Mouse (Mus musculus): ENCODE results near the gene Morn5. TPM values are rescaled to one million over a fixed set of nuclear protein-coding genes. Genes with fewer than 3 reads are reported as not detected.

The Morn5 gene
- total RNA-seq, 2 experiments from 2014 or later, result 1.4 to 3.2 TPM

DNA sequence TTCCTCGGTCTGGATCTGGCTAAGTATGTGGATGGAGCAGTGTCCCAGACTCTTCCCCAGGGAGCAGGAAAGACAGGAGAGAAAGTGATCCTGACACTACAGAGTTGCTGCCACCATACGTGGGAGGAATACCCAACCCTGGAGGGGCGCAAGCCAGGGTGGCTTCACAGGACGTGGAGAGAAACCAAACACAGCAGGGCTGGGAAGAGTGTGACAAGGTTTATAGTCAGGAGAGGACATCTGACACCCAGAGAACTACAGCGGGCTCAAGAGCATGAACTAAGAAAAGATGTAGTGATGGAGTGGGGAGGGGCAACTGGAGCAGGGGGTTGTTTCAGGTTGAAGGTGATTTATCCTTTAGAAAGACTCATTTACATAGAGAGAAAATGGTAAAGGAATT lies 12.2 kb downstream of the Morn5 start:
- DNase-seq, result no peak
- intact Hi-C loops (cut with DNase I), result no loop called here

DNA sequence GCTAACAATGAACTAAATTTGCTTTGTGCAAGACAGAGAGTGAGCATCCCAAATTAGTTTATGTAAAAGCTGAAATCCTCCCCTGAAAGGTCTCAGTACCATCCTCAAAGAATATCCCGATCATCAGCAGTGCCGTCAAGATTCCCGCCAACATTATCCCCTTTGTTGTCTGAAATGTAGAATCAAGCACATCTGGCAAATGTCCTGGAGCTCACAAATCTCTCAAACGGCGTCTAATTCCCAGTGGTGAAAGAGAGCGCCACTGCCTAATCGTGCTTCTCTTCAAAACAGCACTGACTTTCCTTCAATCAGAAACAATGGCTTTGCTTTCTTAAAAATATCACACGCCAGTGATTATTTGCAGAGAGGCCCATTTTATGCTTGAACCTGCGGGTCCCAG lies 17.9 kb downstream of the Morn5 start:
- intact Hi-C loops (cut with DNase I), result no loop called here
- no peak for DNase-seq

DNA sequence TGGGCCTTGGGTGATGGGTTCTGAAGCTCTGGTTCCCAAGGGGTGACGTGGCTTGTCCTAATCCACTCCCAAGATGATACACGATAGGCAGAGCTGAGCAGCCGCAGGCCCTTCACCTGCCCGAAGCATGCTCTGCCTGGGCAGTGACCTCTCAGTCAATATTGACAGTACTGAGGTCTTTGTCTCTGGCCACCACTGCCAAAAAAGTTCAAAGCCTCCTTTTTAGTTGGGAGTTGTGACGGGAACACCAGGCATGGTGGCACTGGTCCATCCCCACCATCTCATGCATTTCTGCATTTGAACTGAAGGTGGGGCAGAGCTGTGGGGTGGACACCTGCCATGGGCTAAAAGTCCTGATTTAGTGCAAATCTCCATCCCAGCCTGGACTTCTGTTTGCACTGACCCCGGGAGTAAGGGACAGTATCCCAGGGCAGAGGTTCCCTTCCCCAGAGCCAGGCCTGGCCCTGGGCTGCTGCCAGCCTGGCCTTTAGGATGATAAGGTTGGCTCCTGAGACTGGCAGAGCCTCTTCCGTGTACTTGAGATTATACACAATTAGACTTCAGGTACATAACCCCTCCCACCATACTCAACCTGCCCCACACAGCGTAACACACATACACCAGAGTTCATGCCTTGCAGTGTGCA lies 22.5 kb downstream of the Morn5 start:
- no peak for DNase-seq
- intact Hi-C loops (cut with DNase I), result no loop called here

DNA sequence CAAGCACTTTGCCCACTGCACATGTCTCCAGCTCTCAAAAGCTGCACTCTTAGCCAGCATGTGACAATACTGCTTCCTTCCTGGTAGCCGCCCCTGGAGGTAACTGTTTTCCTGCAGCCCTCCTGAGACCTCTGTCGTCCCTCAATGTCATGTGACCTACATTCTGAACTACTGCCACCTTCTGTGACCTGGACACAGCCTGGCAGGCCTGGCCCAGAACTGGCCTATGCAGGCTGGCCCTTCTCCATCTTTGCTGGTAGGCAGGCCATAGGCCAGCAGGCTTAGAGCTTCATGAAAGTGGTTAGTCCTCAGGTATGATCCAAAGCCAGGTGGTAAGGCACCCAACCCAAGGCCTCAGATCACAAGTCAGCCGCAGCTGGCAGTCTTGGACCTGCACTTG lies 24.5 kb downstream of the Morn5 start:
- no peak for DNase-seq
- intact Hi-C loops (cut with DNase I), result no loop called here

DNA sequence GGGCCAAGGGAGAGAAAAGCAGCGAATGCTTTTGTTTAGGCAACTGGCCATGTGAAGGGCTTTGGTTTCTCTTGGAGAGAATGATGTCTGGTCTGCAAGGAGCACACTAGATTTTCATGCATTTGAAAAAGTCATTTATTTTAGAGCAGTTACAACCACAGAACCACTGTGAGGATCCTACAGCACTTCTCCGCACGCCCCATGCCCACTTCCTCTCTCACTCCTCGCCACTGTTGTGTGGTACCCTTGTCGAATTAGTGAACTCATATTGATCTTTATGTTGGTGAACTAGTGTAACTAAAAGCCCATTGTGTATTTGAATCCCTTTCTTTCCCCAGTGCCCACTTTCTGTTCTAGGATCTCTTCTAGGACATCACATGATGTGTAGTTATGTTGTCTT lies 26.0 kb downstream of the Morn5 start:
- DNase-seq, result no peak
- intact Hi-C loops (cut with DNase I), result no loop called here

DNA sequence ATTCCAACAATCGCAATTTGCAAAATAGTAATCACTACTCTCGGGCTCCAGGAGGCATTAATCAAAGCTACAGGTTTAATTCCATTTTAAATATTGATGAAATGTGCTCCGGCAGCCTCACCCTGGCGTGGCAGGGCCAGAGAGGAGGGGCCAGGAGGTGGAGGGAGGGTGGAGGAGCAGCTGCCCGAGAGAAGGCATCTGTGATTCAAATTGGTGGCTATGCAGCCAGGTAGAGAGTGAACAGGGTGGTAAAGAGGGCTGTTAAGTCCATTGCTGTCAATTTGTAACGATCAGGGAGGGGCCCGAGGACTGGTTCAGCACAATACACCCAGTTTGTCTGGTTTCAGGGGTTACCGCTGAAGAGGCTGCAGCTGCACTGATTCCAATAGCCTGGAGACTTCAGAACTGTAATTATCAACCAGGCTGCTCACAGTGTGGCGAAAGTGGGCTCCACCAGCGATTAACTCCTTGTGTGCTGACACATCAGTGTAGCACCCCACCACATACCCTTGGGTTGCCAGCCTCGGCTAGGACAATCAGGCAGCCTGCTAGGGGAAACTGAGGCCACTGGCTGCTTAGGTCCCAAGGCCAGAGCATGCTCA lies 28.0 kb downstream of the Morn5 start:
- DNase-seq, result no peak
- intact Hi-C loops (cut with DNase I), result no loop called here

DNA sequence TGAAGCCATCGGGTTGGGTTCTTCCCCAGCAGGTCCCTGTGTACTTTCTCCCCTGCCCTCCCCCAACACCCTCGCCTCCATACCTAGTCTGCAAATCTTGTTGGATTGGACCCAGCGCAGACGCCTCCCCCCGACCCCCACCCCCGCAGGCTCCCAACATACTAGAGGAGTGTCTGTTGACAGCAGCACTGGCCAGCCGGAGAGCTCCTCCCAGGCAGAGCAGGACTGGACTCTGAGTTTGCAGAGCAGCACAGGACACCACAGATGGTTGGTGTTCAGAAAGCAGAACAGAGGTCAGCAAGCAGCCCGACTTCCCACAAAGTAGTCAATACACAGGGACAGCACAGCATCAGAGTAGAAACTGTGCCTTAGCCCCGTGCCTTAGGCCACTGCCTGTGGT lies 32.2 kb downstream of the Morn5 start:
- DNase-seq, result no peak
- intact Hi-C loops (cut with DNase I), result no loop called here

DNA sequence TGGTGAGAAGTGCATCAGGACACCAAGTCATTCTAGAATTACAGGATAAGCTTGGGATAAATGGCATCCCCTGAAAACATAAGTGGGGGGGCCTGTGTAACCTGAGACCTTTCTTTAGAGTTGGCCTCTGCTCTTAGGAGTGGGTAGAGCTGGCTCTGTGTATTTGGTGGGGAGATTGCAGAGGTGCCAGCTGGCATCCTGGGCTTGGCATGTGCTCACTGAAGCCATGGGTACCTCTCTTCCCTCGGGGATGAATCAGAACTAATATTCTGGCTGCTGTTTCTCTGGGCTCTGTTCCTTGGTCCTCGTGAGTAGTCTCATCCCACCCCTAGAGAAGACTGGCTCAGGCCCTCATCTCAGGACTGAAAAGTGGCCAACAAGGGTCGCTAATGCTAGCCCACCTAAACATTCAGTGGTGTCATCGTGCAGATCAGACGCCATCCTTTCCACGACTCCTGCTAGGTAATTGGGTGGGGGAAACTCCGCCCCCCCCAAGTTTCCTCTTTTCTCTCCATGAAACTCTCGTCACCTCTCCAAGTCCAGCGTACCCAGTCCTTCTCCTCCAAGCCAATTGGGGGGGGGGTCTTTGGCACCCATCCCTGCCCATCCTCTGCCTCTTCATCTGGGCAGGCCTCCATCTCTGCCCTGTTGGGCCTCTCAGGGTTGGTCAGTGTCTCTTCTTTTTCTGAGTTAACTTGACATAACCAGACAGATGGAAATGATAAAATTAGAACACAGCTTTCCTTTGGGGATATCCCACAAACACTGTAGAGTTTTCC lies 33.7 kb downstream of the Morn5 start:
- intact Hi-C loops (cut with DNase I), result no loop called here
- peak; percentile 64 for DNase-seq

DNA sequence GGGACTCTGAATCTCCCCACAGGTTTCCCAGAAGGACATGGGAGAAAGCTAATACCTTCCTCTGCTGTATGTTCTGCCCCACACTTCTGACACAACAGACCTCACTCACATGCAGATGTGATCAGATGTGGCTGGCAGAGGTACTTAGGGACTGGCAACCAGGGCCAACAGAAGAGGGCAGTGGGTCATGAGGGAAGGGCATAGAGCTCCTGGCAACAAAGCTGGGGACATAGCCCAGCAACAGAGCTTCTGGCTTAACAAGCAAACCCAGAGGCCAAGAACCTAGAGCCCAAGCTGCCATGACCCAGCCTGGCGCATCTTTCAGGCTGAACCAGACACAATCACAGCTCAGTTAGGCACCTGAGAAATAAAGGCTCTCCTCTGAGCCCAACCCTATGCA lies 35.8 kb downstream of the Morn5 start:
- no peak for DNase-seq

DNA sequence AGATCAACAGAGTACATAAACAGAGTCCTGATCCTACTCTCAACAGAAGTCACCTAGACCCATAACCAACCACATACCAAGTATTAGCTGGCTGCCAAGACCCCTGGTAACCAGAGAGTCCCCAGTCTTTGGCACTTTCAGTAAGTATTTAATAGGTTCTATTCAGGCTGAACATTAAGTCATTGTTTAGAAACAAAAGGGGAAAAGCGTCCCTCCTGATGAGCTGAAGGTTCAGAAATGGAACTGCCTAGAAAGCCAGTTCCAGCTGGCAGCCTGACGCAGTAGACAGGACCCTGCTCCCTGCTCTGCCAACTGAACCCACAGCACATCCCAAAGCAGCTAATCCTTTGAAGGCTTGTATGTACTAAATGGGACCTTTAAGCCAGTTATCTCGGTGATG lies 39.9 kb downstream of the Morn5 start:
- intact Hi-C loops (cut with DNase I), result no loop called here
- DNase-seq, result no peak

More for the DNA sequence above, 35.8 kb downstream of the Morn5 start:
- intact Hi-C loops (cut with DNase I), result no loop called here

DNA sequence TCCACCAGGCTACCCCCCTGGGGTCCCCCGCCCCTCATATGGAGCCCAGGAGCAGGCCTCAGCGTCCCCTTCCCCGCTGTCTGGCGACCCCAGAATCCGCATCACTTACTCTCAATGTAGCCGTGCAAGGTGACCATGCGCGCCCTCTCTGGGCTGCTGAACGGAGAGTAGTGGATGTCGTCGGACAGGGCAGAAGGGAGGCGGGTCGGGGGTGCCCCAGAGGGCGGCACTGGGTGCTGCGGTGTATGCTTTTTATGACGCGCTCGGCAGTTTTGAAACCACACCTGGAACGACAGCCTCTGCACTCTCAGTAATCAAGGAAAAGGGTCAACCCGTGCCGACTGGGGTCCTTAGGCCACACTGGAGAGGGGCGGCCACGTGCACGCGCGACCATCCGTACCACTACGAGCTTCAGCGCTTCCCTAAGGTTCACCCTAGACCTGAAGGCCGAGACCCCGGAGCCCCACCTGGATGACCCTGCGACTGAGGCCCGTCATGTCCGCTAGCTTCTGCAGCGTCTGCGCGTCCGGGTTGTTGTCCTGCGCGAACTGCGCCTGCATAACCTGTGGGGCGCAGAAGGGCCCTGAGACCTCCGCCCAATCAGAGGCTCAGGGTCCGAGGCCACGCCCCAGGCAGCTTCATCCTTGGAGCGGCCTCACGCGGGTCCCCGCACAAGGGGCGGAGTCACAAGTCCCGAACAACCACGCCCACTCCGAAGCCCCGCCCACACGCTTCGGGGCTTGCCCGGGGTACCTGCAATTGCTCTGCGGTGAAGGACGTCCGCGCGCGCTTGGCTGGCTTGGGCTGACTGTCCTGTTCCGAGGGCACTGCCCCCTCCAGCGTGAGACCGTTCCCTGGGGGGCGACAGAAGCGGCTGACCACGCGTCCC lies 41.8 kb downstream of the Morn5 start:
- intact Hi-C loops (cut with DNase I), result no loop called here
- DNase-seq, result peak; percentile 62

DNA sequence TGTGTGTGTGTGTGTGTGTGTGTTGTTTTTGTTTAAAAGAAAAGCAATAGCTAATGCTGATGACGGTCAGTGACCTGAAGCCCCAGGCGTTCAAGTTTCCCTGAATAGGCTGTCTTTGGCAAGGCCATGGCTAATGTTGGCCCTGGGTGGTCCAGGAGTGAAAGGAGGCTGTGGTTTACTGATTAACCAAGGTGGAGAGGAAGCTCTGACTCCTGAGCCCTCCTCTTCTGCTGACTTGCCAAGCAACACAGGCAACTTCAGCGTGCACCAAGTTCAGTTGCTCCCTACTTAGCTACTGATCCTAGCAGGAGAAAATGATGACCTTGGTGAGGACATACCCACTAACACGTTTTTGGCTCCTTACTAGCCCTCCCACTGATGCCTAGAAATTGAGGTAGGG lies 43.5 kb downstream of the Morn5 start:
- intact Hi-C loops (cut with DNase I), result no loop called here
- DNase-seq, result no peak

DNA sequence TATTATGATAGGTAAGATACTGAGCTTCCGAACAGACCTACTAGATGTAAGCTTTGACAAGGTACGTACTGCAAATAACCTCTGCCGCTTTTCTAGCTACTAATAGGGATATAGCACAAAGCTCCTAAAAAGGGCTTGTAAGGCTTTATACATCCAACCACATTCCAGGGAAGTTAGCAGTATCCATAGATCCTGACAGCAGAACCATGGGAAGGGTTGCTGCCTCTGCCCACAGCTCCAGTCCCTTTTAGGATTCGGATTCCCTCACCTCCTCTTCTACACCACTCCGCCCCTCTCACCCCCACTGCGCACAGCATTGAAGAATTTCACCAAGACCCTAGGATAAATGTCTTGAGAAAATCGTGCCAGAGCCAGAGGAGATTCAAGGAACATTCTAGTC lies 44.0 kb downstream of the Morn5 start:
- intact Hi-C loops (cut with DNase I), result no loop called here
- DNase-seq, result no peak

DNA sequence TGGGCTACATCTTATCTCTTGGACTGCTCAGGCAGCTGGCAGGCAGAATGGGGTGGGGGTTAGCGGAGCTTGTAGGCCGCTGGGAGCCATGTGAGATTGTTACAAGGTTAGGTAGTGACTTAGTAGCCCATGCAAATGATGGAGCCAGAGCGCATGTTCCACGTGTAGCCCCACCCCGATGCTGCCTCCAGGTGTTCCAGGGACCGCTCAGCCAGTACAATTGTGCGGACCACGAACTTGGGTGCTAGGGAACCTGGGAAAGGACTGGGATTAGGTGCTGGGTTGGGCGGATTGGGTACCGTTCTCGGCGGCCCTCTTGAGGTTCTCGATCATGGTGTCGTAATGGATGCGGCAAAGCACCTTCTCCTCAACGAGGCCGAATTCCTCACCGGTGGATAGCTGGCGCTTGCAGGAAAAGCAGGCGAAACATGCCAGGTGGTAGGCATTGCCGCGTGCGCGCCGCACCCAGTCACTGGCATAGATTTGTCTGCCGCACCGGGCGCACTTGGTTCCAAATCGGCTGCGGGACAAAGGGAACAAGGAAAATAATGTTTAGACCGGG lies 44.7 kb downstream of the Morn5 start:
- intact Hi-C loops (cut with DNase I), result no loop called here

DNA sequence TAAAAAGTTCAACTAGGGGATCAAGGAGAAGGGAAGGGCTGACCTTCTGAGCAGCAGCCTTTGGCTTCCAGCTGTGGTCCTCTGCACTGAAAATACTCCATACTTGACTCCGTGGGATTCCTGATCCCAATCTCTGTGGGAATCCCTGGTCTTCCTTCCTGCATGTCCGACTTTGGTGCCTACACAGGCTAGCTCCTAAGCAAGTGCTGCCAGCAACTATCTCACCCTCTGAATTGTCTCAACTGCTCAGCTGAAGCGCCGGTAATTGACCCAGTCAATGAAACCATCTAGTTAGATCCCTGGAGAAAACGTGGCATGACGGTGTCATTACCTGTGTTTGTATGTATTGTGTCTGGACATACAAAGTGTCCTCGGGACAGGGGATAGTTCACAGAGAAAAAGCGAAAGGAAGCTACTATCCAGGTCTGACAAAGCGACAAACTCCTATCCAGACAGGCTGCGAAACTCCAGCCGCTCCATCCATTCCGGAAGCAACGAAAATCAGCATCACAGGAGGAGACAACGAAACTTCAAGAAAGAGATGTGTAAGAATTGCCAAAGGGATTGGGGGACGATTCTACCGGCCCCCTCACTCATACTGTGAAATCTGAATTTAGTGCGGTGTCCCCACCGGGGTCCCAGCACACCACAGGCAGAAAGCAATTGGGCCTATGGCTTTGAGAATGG lies 48.0 kb downstream of the Morn5 start:
- intact Hi-C loops (cut with DNase I), result no loop called here
- no peak for DNase-seq

More for the DNA sequence above, 44.7 kb downstream of the Morn5 start:
- no peak for DNase-seq

DNA sequence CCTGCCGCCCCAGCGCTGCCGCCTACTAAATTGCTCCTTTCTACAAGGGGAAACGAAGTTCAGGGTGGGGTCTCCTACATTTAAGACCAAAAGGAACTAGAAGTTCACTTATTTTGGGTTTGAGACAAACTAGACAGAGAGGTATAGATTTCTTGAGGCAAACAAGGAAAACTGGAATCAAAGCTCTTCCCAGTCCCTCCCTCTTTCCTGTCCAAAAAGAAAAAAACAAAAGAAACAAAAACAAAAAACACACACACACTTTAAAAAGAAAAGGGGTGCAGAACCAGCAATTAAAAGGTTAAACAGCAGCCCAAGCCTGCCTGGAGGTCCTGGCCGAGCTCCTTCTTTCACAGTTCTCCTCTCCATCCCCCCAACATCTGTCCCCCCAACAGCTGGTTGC lies 48.8 kb downstream of the Morn5 start:
- intact Hi-C loops (cut with DNase I), result no loop called here
- DNase-seq, result no peak

DNA sequence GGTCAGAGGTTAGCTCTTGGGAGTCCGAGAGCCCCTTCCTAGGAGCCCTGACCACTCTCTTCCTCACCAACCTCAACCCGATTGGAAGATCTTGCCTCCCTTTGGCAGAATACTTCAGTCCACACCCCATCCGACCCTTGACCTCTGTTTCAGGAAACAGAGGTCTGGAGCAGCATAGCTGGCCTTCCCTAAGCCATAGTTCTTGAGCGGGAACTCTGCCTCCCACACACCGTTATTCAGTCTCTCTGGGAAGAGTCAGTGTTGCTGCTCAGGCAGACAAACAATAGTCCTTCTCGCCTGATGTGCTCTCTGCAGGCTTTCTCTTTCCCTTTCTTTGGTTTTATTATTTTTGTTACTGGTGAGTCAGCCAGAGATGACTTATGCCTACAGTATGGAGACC lies 50.5 kb downstream of the Morn5 start:
- no peak for DNase-seq
- intact Hi-C loops (cut with DNase I), result no loop called here

DNA sequence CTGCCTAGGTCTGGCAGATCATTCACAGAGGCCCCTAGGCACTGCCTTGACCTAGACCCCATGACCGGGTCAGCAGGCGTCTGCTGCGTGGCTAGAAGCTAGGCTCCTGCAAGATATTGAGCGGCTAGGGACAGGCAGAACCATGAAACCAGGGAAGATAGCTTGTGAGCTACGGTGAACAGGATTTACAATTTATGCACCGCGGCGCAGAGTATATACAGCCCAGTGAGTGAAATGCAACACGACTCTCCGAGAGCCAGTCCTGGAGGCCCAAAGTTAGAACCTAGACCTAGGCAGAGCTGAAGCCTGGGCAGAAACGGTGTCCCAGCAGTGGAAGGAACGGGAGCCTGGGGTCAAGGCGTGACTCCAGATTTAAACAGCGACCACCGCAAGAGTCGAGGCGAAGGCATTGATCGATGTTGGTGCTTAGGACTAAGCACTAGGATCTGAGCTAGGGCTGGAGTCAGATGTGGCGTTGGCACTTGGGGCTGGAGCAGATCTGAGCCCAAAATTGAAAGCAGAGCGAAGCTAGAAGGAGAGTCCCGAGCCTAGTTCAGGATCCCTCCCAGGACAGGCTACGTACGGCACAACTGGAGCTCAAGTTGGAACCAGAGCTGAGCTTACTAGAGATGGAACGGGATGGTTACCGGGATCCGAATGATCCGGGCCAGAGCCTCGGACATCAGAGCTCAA lies 52.8 kb downstream of the Morn5 start:
- intact Hi-C loops (cut with DNase I), result no loop called here
- DNase-seq, result no peak

DNA sequence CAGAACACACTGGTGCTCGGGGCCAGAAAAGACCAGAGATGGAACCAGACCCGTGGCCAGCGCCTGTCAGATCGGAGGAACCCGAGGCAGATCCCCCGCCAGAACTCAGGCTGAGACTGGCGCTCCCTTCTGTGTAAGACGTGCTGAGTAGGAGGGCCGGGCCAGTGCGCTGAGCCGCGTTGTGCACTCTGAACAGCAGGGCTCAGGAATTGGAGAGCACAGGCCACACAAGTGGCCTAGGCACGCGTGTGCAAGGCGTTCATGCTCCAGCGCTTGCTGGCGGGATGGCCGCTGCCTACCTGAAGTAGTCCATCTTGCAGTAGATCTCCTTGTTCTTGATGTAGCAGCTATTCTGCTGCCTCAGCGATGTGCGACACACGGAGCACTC lies 53.3 kb downstream of the Morn5 start:
- no peak for DNase-seq
- intact Hi-C loops (cut with DNase I), result no loop called here

DNA sequence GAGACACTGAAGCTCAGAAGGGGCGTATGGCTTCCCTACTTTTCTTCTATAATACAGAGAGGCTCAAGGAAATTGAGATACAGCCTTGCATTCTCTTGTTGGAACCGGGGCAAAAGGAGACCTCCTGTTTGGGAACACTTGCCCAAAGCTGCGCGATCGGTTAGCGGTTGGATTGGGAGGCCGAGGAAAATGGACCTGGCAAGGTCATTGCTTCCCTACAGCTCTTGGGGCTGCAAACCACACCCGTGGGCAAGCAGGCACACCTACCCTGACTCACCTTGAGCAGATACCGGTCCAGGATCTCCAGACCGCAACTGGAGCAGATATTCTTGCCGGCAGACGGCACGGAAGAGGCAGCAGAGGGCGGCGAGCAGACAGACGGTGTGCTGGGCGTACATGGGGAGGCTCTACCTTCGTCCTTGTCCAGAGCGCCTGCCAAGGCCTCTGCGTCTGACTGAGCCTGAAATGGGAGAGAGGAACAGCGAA lies 53.9 kb downstream of the Morn5 start:
- intact Hi-C loops (cut with DNase I), result no loop called here
- DNase-seq, result no peak
